Mouse (Mus musculus): ENCODE data around the gene Acp5.

Acp5 gene

DNA sequence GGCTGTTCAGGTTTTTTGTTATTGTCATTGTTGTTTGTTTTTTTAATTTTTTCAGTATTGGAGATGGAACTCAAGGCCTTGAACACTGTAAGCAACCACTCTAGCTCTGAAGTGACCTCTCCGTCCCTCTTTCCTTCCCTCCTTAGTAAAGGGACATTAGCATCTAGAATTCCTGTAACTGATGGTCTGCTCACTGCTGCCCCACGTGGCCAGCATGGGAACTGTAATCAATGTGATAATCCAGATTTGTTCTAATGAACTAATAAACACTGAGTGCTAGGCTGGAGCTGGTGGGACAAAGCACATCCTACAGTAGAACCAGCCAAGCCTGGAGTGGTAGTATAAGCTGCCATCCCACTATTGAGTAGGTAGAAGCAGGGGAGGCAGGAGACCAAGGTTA, 3.0 kb upstream of the Acp5 start:
- DNase-seq = peak; percentile 49

DNA sequence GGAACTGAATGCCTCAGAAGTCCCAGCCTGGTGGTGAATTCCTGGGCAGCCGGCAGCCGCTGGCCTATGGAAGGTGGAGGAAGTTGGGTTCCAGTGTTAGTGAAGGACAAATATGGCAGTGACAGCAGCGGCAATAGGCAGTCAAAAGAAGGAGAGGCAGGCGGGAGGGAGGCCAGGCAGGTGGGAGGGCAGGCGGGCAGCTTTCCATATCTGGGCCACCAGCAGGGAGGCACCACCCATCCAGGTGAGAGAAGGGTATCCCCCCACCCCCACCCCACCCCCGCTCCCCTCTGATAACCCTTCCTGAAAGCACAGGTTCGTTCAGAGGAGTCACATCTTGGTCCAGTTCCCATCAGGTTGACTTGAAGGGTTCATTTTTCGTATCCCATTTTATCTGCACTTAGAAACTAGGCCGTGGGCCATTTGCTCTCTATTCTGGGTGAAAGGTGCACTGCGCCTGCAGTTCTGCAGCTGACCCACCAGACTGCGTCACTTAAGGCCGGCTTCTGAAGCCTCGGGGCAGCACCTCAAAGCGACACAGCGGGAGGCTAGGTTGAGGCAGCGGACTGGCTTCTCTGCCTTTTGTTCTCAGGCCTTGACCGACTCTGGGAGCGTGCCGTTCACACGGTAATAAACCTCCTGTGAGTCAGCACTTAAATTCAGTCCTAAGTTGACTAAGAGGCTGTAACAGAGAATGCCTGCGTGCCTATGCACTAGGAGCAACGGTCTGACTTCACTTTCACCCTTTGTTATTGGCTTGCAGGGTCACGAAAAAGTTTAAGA, 1.4 kb upstream of the Acp5 start:
- no peak for DNase-seq

DNA sequence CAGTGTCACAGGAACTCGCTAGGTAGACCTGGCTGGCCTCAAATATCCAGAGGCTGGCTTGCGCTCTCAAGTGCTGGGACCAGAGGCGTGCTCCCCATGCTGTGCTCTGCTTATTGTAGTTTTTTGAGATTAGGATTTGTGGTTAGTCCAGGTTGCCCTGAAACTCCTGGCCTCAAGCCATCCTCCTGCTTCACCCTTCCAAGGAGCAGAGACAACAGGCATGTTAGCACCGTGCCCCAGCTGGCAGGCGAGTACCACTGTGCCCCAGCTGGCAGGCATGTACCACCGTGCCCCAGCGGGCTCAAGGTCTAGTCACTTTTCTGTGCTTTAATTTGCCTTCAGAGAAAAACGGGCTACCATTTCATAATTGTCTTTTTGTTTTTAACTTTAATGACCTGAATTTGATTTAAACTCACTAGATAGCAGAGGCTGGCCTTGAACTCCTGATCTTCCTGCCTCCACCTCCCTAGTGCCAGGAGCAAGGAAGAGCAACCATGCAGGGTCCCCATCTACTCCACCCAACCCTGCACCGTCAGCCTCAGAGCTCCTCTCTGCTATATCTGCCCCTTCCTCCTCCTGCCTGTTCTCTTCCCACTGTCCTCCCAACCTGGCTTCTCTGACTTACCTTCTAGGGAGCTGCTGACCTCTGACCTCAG, 395 bp downstream of the Acp5 start:
- DNase-seq = no peak

DNA sequence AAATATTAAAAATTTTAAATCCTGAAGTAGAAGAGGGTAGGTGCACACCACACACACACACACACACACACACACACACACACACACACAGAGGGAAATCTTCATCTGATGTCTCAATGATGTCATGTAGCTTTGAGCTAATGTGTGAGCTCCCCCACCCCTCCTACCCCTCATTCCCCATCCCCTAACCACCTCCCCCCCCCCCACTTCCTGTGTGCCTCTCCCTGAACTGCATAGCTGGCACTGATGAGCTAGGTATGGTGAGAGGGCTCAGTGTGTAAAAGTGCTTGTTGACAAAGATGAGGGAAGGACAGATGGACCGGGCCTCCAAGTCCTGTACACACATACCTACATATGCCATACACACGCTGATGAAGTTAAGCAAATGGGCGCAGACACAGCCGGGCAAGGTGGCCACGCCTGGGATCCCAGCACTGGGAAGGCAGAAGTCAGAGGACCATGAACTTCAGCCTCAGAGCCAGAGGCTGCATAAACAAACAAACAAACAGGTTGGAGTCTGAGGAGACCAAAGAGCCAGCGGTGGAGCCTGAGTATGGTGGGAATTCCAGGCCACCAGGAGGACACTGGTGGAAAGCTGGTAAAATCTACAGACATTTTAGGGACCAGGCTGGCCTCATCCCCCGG, 1.1 kb downstream of the Acp5 start:
- no peak for DNase-seq

DNA sequence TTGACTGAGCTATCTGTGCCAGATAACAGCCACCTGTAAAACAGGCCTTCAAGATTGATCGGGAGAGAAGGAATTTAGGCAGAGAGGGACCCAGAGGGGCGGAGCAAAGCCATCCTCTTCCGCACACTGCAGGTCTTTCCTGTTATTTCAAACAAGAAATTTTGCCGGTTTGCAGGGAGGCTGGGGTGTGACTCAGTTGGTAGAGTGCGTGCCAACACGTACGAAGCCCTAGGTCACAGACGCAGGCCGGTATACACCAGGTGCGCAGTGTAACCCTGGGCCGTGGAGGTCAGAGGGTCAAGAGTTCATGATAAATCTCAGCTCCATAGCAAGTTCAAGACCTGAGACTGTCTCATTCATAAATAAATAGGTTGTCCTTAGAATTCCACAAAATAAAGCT, 3.3 kb downstream of the Acp5 start:
- DNase-seq = no peak

DNA sequence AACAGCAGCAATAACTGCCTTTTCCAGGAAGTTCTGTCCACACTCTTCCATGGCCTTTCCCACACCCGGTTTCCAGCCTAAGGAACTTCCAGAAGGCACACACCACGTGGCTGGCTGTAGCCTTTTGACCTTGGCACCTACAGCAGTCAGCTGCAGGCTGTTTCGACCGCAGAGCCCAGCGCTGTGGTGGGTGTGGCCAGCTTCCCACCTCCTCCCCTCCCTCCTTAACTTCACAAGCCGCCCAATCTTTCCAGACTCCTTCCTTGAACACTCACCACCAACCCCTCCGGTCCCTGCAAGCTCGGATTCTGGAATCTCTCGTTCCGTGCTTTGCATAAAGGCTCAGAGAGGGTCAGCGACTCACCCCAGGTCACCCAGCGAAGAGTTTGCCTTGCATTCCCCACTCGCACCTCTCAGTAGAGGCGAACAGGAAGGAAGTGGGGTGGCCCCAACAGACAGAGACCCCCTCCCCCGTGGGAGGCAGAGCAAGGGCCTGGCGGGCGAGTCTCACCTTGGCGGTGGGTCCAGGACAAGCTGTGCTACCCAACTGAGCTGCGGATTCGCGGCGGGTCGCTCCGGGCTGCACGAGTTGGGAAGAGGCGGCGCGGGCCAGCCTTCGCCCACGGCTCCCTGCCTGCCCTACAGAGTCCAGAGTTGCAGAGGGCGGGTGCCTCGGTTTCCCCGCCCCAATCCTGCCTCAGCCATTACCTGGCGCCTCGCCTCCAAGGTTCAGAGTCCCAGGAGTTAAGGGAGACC, 4.1 kb downstream of the Acp5 start:
- peak; percentile 77 for DNase-seq

DNA sequence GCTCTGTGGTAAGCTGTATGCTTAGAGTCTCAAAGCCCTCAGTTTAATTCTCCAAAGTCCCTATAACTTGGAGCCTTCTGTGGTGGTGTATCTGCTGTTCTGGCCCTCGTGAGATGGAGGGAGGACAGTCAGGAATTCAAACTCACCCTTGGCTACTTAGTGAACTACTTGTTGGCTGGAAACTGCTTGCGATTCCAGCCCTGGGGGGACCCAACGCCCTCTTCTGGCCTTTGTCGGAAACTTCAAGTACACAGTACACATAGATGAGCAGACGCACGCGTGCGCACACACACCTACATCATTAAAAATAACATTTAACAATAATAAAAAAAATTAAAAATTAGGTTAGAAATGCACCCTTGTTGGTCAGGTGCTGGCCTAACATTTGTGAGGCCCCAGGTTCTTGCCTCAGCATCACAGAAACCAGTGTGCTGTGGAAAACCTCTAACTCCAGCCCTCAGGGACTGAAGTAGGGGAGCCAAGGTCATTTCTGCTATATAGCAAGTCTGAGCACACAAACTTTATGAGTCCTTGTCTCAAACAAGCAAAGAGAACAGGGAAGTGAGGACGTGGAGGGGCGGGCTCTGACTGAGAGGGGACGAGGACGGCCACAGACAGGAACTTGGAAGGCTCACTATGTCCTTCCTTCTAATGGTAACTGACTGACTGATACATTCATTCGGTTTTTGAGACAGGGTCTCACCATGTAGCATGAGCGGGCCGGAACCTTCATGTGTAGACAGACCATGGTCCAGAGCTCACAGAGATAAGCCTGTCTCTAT, 10.1 kb downstream of the Acp5 start:
- no peak for DNase-seq

DNA sequence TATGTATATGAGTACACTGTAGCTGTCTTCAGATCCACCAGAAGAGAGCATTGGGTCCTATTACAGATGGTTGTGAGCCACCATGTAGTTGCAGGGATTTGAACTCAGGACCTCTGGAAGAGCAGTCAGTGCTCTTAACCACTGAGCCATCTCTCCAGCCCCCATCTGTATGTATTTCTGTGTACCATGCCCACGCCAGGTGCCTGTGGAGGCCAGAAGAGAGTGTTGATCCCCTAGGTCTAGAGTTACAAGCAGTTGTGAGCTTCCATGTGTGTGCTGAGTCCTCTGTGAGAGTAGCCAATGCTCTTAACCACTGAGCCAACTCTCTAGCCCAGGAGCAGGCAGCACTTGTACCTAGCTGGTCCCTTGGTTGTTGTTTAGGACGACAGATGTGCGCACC, 11.3 kb downstream of the Acp5 start:
- no peak for DNase-seq

DNA sequence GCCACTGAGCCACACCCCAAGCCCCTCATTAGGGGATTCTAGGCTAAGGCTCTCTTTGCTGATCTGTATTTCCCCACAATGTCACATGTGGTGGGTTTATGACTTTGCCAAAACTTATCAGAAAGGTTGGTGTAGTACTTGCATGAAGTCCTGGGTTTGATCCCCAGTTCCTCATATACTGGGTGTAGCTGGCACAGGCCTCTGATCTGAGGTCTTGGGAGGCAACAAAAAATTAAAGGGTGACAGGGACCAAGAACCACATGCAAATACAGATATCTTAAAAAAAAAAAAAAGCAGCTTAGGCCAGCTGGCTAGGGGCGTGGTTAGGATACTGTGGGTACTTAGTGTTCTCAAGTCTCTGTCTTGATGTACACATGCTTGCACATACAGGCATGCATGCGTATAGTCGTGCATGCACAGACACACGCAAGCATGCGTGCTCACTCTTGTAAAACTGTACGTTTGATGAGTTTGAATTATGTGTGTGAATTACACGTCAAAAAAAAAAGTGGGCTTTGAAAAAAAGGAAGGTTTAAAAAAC, 12.4 kb downstream of the Acp5 start:
- DNase-seq = no peak

DNA sequence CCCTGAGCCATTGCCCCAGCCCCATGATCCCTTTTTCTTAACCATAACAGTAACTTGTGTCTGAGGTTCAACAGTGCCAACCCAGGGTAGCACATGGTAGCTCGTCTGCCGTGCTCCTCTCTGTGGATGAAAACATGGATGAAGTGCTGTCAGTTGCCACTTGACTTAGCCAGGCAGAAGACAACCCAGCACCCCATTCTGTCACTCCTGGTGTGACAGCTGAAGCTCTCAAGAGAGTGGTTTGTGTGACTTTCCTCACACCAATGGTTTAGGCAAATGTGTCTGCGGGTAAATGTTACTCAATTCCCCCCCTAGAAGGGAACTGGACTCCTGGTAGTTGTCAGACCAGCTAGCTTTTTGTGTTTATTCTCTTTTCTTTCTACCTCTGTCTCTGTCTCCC, 13.5 kb downstream of the Acp5 start:
- DNase-seq = no peak

DNA sequence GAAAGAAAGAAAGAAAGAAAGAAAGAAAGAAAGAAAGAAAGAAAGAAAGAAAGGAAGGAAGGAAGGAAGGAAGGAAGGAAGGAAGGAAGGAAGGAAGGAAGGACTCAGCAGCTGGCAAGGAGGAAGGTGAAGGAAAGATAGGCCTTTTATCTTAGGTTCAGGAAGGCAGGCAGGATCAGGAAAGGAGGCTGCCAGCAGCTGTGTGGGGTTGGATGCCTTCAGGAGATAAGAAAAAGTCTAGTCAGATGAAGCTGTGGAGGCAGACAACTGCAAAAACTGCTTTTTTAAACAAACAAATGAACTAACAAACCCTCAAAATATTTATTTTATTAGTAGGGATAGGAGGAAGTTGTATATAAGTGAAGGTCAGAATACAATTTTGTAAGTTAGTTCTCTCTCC, 14.0 kb downstream of the Acp5 start:
- DNase-seq = no peak

DNA sequence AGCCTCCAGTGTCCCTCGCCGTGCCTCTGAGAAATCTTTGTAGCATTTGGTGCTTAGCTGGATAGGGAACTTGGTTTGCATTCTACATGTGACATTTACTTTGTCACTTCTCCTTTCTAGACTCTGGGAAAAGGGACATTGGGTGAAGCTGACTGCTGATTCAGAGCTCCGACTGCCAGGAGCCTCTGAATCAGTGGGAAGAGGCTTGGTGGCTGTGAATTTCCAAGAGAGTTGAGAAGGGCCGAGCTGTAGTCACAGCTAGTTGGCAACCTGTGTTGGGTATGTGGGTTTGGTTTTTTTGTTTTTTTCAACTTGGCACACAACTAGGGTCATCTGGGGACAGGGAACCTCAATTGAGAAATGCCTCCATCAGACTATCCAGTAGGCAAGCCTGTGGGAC, 16.0 kb downstream of the Acp5 start:
- DNase-seq = no peak

DNA sequence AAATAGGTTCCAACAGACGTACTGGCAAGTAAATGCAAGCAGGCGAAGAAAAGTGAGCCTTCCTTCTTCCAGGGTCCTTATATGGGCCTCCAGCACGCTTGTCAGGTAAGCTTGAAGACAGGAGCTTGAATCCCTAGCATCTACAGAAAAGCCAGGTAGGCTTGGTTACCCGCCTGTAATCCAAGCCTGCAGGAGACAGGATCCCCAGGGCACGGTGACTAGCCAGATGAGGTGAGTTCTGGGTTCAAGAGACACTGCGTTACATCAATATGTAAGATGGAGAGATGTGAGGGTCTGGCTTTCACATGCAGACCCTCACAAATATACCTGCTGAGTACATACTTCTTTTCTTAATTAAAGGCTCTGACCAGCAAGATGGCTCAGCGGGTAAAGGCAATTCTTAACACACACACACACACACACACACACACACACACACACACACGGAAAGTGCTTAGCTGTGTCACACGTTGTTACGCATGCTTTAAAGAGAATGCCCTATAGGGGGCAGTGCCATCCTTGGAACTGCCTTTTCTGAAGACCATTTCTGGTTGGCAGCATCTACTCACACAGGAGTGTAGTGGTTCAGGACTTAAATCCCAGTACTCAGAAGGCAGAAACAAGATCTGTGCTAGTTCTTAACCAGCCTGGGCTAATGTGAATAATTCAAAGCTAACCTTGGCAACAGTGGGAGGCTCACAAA, 17.6 kb downstream of the Acp5 start:
- peak; percentile 72 for DNase-seq

DNA sequence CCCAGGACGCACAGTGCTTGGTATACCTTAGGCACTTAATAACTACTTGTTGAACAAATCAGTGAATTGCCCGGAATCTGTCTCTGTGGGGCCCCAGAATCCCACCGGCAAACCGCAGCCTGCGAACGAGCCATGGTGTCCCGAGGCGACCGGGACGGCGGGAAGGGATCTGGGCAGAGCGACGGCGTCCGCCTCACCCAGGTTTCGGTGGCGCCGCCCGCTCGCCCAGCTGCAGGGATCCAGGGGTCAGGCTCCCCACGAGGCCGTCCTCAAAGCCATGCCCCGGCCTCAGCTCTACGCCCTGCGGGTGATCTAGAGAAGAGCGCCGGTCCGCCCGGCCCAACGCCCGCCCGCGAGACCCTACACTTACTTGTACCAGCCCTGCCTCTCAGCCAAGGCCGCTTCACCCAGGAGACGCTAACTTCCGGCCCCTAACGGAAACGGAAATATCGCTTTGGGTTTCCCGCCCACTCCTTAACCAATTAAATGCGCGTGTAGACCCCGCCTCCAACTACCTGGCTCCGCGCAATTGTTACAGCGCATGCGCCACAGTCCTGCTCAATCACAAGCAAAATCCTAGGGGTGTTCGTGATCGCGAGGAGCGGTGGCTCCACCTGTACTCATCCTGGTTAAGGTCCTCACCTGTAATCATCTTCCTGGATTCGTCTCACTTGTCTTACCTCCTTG, 18.6 kb downstream of the Acp5 start, which contains the start of gene Elof1:
Elof1 (minus strand) TSS at position 433 of the 687 bp plus-strand sequence.
- DNase-seq = peak; percentile 98

DNA sequence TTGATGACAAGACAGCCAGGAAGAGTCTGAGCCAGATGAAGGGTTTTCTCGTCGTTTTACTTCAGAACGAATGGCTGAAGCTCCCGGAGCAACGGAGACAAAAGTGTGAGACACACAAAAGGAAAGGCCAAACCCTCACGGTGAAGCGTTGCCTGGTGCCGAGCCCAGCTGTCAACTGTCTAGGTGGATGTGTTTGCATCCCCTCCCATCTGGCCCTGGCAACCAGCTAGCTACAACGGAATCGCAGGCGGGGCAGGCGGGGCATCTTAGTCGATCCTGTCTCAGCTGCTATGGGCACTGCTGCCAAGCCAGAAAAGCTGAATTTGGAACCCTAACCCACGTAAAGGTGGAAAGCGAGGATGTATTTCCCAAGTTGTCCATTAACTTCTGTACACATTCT, 19.4 kb downstream of the Acp5 start:
- DNase-seq = no peak

DNA sequence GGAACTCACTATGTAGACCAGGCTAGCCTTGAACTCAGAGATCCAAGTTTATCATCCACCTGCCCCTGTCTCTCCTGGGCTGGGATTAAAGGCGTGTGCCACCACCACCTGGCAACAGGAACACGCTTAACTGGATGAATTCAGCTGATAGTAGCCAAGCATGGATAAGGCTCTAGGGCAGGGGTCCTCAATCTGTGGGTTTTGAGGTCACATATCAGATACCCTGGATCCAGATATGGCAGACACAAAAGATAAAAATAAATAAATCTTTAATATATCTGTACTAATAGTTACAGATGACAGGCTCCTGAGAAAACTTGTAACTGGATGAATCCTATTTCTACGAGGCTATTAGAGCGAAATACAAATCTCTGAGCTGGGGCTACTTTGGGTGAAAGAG, 19.9 kb downstream of the Acp5 start:
- no peak for DNase-seq

DNA sequence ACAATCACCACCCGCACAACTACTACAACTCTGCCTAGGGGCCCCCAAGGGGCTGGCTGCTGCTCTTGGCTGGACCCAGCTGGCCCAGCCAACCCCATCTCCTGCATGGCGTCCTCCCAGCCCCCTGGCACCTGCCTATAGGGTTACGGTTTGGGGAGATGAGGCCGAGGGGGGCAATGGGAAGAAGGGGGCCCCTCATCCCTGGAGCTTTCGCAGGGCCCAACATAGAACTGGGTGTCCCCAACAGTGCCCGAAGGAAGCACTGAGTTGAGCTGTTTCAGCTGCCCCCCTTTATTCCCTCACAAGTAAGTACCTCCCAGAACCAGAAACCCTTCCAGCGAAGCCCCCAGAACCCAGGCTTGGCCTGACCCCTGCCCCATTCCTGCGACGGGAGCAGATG, 27.3 kb downstream of the Acp5 start:
- DNase-seq = no peak

DNA sequence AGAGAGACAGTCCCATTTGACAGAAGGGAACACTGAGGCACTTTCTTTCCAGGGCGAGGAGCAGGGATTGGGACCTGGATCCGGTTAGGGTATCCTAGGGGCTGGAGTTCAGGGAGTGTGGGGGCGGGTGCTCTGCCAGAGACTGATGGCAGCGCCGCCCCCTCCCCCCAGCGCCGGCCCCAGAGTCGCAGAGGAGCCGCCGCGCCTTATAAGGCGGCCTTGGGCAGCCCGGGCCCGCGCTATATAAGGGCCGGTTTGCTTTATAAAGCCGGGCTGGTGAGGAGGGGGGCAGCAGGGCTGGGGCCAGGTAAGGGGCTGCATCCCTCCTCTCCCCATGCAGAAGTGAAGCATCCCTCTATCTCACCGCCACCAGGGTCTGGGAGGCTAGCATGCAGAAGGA, 35.6 kb downstream of the Acp5 start:
- DNase-seq = no peak

DNA sequence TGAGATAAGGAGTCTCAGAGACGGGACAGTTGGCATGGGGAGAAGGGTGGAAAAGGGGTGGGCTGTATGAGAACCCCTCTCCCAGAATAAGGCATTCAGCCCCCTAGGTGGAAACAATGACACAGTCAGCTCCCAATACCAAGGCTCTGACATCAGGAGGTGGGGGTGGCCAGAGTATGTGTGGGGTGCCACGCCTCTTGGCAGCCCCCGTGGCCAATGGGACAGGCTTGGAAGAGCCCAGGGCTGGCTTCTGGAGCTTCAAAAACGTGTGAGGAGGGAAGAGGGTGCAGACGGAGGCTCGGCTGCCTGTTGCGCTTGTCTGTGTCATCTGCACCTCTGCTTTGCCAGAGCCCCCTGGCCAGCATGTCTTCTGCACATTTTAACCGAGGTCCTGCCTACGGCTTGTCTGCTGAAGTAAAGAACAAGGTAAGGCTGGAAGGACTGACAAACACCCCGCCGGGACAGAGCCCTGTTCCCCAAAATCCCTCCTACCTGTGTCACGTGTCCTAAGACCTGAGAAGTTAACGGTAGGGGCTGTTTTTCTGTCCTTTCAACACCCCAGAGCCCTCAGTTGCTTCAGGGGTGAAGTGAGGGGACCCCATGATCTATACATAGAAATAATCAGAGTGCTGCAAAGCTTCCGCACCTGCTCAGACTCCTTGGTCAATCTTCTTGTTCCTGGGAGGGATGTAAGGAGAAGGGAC, 36.4 kb downstream of the Acp5 start, which contains the start of gene Cnn1:
Cnn1 (plus strand) TSS at position 224 of the 704 bp plus-strand sequence.
- no peak for DNase-seq

DNA sequence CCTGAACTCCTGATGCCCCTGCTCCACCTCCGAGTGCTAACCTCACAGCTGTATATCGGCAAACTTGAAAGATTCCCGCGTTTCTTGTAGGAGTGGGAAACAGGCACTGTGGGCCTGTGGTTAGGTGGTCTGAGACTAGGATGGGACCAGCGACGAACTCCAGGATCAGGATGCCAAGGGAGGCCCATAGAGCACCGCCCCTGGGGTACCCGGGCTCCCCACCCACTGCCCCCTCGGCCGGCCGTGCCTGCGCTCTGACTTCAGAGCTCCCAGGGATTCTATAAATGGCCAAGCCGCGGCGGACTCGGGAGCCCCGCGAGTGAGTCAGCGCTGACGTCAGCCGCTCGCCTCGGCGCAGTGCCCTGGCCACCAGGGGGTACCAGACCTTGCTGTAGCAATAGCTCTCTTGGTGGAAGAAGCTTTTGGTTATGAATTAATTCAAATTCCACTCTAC, 39.6 kb downstream of the Acp5 start:
- DNase-seq = peak; percentile 83
